Mouse (Mus musculus): Measurements from ENCODE around the gene Sim2.

GRCm38 (mm10) chr16:94114693-94115092 lies 30.0 kb downstream of the Sim2 start:
- TF ChIP-seq CTCF (IDR thresholded peaks at IDR 0.05; ENCODE audit: low read depth), result no peak
- TF ChIP-seq EP300 (IDR thresholded peaks at IDR 0.05; ENCODE audit: low read depth), result no peak

Data from heart, postnatal 0 days (tissue).